Mouse (Mus musculus) embryo, embryonic 9.5 days (tissue): Measurements from ENCODE around the gene Olfr866.

Experiments used
- DNase-seq: peaks from one replicate; pipeline ENCODE4 v3.0.0-alpha.2; 2017; ENCODE audit errors: extremely low spot score

Gene Olfr866

GRCm38 (mm10) chr9:20027935-20028334 lies at the start of gene Olfr866:
TSS of gene Olfr866 (minus strand) at chr9:20028035.
- no peak for DNase-seq

- DNase-seq: no peak
These were observed 45.8 kb upstream of the Olfr866 start for GRCm38 (mm10) chr9:20073523-20074177.

GRCm38 (mm10) chr9:20071291-20071690 lies 43.5 kb upstream of the Olfr866 start:
- DNase-seq: no peak

GRCm38 (mm10) chr9:20070236-20070635 lies 42.4 kb upstream of the Olfr866 start:
- no peak for DNase-seq

- no peak for DNase-seq
These were observed 29.6 kb upstream of the Olfr866 start, which contains the start of gene Olfr867 for GRCm38 (mm10) chr9:20057462-20057861. TSS of gene Olfr867 (minus strand) at chr9:20057562.

- DNase-seq: no peak
These were observed 20.1 kb upstream of the Olfr866 start for GRCm38 (mm10) chr9:20047964-20048363.
